Mouse (Mus musculus) testis, adult 2 months (tissue): ENCODE data around the gene Dzank1.

Experiments
- CTCF ChIP-seq: fragments of 200-500 bp; IDR thresholded peaks from 2 replicates; pipeline ENCODE4 v1.5.1; 2012; ENCODE audit warnings: low read depth, mild to moderate bottlenecking, inconsistent platforms, low read length, moderate library complexity; ENCODE audit not compliant: control insufficient read depth, insufficient read depth, insufficient replicate concordance
- POLR2A ChIP-seq: fragments of 200-500 bp; IDR thresholded peaks from 2 replicates; pipeline ENCODE4 v1.6.1; 2012; ENCODE audit warnings: low read depth, mild to moderate bottlenecking, inconsistent platforms, low read length, moderate library complexity; ENCODE audit not compliant: control insufficient read depth

DNA sequence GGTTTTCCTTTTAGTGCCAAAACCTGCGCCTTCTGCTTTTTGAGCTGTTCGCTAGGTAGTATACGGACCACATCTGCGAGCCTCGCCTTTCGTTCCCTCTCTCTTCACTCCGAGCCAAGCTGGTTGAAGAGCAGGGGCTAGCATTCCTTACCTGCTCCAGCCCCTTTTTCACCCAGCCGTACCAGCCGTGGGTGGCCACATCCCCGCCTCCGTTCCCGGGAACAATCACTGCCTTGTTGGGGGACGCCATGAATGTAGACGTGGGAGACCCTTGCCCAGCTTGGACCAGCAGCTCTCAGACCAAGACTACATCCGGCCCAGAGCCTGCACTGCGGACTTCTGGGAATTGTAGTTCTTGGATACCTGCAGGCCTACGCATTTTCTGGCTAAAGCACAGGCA is 23.3 kb upstream of the Dzank1 start, which contains the start of gene Rbbp9:
- TF ChIP-seq POLR2A (peak; percentile 62; the same call in 1 of the 2 replicates), CTCF (no peak)
